Mouse (Mus musculus): ENCODE data around the gene Plxnb3. TPM values are rescaled to one million over a fixed set of nuclear protein-coding genes. Genes with fewer than 3 reads are reported as not detected.
A peak's percentile ranks its signal among the peaks of the same experiment; 100 is the strongest.

Gene Plxnb3
- polyA plus RNA-seq (2011; ENCODE audit: insufficient read depth, insufficient read length, low read depth, missing spikeins), result not detected in 2 replicates

DNA sequence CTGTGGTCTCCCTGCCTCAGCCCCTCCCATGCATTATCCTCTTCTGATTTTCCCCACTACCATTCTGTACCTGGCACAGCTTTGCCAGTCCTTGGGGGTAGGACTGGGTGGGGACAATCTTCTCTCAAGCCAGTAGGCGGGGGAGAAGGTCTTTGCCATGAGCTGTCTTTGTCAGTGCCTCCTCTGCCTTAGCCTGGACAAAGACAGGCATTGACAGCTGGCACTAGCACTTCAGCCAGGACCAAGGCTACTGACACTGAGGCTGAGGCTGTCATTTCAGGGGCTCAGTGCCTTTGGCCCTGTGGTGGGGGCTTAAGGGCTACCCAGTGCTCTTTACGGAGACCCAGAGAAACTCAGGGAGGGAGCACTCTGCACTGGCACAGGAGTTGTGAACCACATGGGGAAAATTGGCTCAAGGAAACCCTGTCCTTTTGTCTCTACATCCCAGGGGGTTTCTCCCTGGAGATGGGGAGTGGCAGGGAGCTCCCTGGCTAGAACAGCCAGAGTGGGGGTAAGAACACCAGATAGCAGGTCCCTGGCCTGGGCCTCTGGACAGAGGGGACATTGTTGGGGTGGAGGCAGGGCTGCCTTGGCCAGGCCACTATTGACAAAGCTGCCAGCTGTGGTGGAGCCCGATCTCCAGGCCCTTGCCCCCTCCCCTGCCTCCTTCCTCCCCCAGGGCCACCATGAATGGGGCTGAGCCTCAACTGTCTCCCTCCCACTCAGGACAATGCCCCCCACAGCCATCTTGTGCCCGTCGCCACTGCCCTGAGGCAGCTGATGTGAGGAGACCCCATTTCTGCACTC, at the start of gene Plxnb3:
Plxnb3 (plus strand) TSS at position 757 of the 807 bp plus-strand sequence.
- Histone ChIP-seq H3K36me3 (ENCODE audit: control insufficient read depth, insufficient read depth, low read length, poor library complexity, severe bottlenecking) (no peaks in the 10 kb centered on the region), H3K27me3 (ENCODE audit: control insufficient read depth, insufficient read depth, low read length, poor library complexity, severe bottlenecking) (no peaks in the 10 kb centered on the region), H3K4me1 (ENCODE audit: control insufficient read depth, insufficient read depth, low read length) (no peaks in the 10 kb centered on the region), H3K27ac (ENCODE audit: insufficient read depth, low read length) (no peak within 1 kb of the TSS), H3K4me3 (ENCODE audit: low read depth, low read length) (no peak within 1 kb of the TSS), H3K9ac (ENCODE audit: low read depth, poor library complexity, severe bottlenecking) (no peak within 1 kb of the TSS), H3K9me3 (replicated peaks; ENCODE audit: control insufficient read depth, insufficient read depth, low read length, poor library complexity, severe bottlenecking) (no peaks in the 10 kb centered on the region)
- TF ChIP-seq CTCF (IDR thresholded peaks at IDR 0.05; ENCODE audit: low read depth, low read length), result no peak
- no peak for TF ChIP-seq POLR2A (IDR thresholded peaks at IDR 0.05; ENCODE audit: insufficient read depth, low read length)
- TF ChIP-seq EP300 (IDR thresholded peaks at IDR 0.05; ENCODE audit: insufficient read depth, low read depth, low read length), result no peak

DNA sequence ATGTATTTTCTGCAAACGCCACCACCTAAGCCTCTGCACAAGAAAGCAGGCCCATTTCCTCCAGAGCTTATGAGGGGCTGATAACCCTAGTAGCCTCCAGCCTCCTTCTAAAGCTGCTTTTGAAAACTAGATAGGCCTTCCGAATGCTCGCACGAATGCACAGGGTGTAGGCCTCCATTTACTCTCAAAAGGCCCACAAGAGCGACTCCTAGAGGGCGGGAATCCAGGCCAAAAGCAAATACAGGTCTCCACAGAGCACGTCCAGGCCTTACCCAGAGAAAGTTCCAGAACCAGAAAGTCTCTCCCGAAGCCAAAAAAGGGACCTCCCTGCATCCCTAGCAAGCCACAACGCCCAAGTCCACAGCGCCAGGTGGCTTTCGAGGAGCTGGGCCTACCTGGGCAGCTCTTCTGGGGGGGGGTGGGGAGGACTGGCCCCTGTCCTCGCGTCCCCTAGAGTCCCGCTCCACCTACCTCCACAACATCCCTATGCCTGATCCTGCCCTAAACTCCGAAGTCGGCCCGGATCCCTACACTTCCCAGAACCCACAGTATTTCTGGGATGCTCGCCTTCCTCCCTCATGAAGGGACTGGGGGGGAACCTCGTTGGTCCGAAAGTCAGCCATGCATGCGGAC, 41.3 kb upstream of the Plxnb3 start:
- peak overlapping the region; percentile 89 for H3K9ac ChIP-seq (ENCODE audit: low read depth, poor library complexity, severe bottlenecking)
- H3K36me3 ChIP-seq (ENCODE audit: control insufficient read depth, insufficient read depth, low read length, poor library complexity, severe bottlenecking), result peaks cover 28% of the 10 kb centered on the region
- H3K9me3 ChIP-seq (replicated peaks; ENCODE audit: control insufficient read depth, insufficient read depth, low read length, poor library complexity, severe bottlenecking), result no peaks in the 10 kb centered on the region
- peak overlapping the region; percentile 64; the same call in 1 of the 2 replicates for H3K27ac ChIP-seq (ENCODE audit: insufficient read depth, low read length)
- TF ChIP-seq POLR2A (IDR thresholded peaks at IDR 0.05; ENCODE audit: insufficient read depth, low read length) (no peak), CTCF (IDR thresholded peaks at IDR 0.05; ENCODE audit: low read depth, low read length) (no peak), EP300 (IDR thresholded peaks at IDR 0.05; ENCODE audit: insufficient read depth, low read depth, low read length) (no peak)
- H3K27me3 ChIP-seq (ENCODE audit: control insufficient read depth, insufficient read depth, low read length, poor library complexity, severe bottlenecking), result no peaks in the 10 kb centered on the region
- peaks cover 4% of the 10 kb centered on the region for H3K4me1 ChIP-seq (ENCODE audit: control insufficient read depth, insufficient read depth, low read length)
- peak overlapping the region; percentile 98 for H3K4me3 ChIP-seq (ENCODE audit: low read depth, low read length)

DNA sequence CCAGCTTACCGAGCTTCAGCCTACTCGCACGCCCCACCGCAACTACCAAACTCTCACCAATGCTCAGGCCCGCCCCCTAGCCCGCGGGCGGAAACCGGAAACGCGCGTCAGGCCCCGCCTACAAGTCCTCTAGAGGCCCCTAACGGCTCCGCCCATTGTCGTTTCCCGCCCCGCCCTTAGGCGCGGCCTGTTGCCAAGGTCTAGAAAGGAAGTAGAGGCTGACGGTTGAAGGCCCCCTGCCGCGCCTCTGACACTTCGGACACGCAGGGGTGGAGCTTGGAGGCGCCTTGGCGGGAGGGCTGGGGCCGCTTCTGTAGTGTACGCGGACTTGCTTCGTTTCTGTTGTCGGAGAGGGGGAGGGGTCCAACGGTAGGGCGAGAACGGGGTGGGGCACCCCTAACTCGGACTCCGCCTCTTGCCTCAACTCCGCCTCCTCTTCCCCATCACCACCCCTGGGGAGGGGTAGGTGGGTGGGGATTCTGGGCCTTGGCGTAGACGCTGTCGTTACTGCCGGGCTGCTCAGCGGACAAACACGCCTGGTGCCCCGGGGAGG, 40.7 kb upstream of the Plxnb3 start, which contains the start of the genes Bcap31 and Abcd1:
Bcap31 (minus strand) TSS at position 67 of the 553 bp plus-strand sequence.
Abcd1 (plus strand) TSS at position 489 of the 553 bp plus-strand sequence.
- Histone ChIP-seq H3K4me3 (ENCODE audit: low read depth, low read length) (peak within 1 kb of the TSS; percentile 98), H3K27ac (ENCODE audit: insufficient read depth, low read length) (peak within 1 kb of the TSS; percentile 64), H3K27me3 (ENCODE audit: control insufficient read depth, insufficient read depth, low read length, poor library complexity, severe bottlenecking) (no peaks in the 10 kb centered on the region), H3K4me1 (ENCODE audit: control insufficient read depth, insufficient read depth, low read length) (peaks cover 4% of the 10 kb centered on the region), H3K9me3 (replicated peaks; ENCODE audit: control insufficient read depth, insufficient read depth, low read length, poor library complexity, severe bottlenecking) (no peaks in the 10 kb centered on the region), H3K9ac (ENCODE audit: low read depth, poor library complexity, severe bottlenecking) (peak within 1 kb of the TSS; percentile 89), H3K36me3 (ENCODE audit: control insufficient read depth, insufficient read depth, low read length, poor library complexity, severe bottlenecking) (peaks cover 25% of the 10 kb centered on the region)
- TF ChIP-seq POLR2A (IDR thresholded peaks at IDR 0.05; ENCODE audit: insufficient read depth, low read length) (no peak), EP300 (IDR thresholded peaks at IDR 0.05; ENCODE audit: insufficient read depth, low read depth, low read length) (no peak), CTCF (IDR thresholded peaks at IDR 0.05; ENCODE audit: low read depth, low read length) (no peak)

DNA sequence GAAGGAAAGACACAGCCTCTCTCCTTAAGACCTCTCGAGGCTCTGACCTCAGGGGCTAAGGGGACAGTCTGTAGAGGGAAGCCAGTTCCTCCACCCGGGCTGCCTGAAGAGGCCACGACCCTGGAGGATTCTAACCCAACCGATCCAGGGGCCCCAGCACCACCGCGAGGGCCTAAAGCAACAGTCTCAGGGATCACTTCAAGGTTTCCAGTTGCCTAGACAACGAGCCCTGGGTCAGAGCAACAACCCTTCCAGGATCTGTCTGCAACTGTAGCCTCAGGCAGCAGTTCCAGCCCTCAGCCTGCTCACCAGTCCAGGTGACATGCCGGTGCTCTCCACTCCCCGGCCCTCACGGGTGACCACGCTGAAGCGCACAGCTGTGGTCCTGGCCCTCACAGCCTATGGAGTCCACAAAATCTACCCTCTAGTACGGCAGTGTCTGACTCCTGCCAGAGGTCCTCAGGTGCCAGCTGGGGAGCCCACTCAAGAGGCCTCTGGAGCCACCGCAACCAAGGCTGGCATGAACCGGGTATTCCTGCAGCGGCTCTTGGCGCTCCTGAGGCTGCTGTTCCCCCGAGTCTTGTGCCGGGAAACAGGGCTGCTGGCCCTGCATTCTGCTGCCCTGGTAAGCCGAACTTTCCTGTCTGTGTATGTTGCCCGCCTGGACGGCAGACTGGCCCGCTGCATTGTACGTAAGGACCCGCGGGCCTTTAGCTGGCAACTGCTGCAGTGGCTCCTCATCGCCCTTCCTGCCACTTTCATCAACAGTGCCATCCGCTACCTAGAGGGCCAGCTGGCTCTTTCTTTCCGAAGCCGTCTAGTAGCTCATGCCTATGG, 40.0 kb upstream of the Plxnb3 start:
- H3K9me3 ChIP-seq (replicated peaks; ENCODE audit: control insufficient read depth, insufficient read depth, low read length, poor library complexity, severe bottlenecking), result no peaks in the 10 kb centered on the region
- TF ChIP-seq EP300 (IDR thresholded peaks at IDR 0.05; ENCODE audit: insufficient read depth, low read depth, low read length) (no peak), POLR2A (IDR thresholded peaks at IDR 0.05; ENCODE audit: insufficient read depth, low read length) (no peak), CTCF (IDR thresholded peaks at IDR 0.05; ENCODE audit: low read depth, low read length) (no peak)
- peak overlapping the region; percentile 39 for H3K4me3 ChIP-seq (ENCODE audit: low read depth, low read length)
- H3K27ac ChIP-seq (ENCODE audit: insufficient read depth, low read length), result peak overlapping the region; percentile 22; the same call in 1 of the 2 replicates
- H3K4me1 ChIP-seq (ENCODE audit: control insufficient read depth, insufficient read depth, low read length), result peaks cover 4% of the 10 kb centered on the region
- peaks cover 21% of the 10 kb centered on the region for H3K36me3 ChIP-seq (ENCODE audit: control insufficient read depth, insufficient read depth, low read length, poor library complexity, severe bottlenecking)
- peak overlapping the region; percentile 26 for H3K9ac ChIP-seq (ENCODE audit: low read depth, poor library complexity, severe bottlenecking)
- no peaks in the 10 kb centered on the region for H3K27me3 ChIP-seq (ENCODE audit: control insufficient read depth, insufficient read depth, low read length, poor library complexity, severe bottlenecking)

DNA sequence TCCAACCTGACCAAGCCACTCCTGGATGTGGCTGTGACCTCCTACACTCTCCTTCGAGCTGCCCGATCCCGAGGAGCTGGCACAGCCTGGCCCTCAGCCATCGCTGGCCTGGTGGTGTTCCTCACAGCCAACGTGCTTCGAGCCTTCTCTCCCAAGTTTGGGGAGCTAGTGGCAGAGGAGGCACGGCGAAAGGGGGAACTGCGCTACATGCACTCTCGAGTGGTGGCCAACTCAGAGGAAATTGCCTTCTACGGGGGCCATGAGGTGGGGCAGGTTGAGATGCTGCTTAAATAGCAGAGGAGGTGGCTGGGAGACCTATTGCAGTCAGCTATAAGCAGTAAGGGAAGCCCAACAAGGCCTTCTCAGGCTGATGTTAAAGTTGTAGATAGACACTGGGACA, 39.2 kb upstream of the Plxnb3 start:
- Histone ChIP-seq H3K4me3 (ENCODE audit: low read depth, low read length) (peak overlapping the region; percentile 39), H3K27ac (ENCODE audit: insufficient read depth, low read length) (no peak overlapping the region), H3K9me3 (replicated peaks; ENCODE audit: control insufficient read depth, insufficient read depth, low read length, poor library complexity, severe bottlenecking) (no peaks in the 10 kb centered on the region), H3K4me1 (ENCODE audit: control insufficient read depth, insufficient read depth, low read length) (peaks cover 4% of the 10 kb centered on the region), H3K9ac (ENCODE audit: low read depth, poor library complexity, severe bottlenecking) (peak overlapping the region; percentile 26; the same call in 1 of the 2 replicates), H3K36me3 (ENCODE audit: control insufficient read depth, insufficient read depth, low read length, poor library complexity, severe bottlenecking) (peaks cover 13% of the 10 kb centered on the region), H3K27me3 (ENCODE audit: control insufficient read depth, insufficient read depth, low read length, poor library complexity, severe bottlenecking) (no peaks in the 10 kb centered on the region)
- TF ChIP-seq CTCF (IDR thresholded peaks at IDR 0.05; ENCODE audit: low read depth, low read length), result no peak
- no peak for TF ChIP-seq EP300 (IDR thresholded peaks at IDR 0.05; ENCODE audit: insufficient read depth, low read depth, low read length)
- TF ChIP-seq POLR2A (IDR thresholded peaks at IDR 0.05; ENCODE audit: insufficient read depth, low read length), result no peak

All from ES-Bruce4 (cell line).